Comparison of ENCODE assay signal across 22 mouse cellular contexts in genomic region chr1:164440230-164440629, GRCm38 (mm10). TPM values are rescaled to one million over a fixed set of nuclear protein-coding genes. Genes with fewer than 3 reads are reported as not detected.
DNase-seq lines count a peak whose midpoint lies in the region; ATAC-seq and TF ChIP-seq lines count a peak whose summit lies in the region.
"Had no signal": no experiment of that assay in that cellular context is flagged by ENCODE, and none has a peak within 500 bp of the region (broad histone marks: within the 10 kb centered on the region; RNA-seq: fewer than 3 reads in every experiment).

No protein-coding gene starts in this region.

- TF ChIP-seq RAD21 in CH12.LX (IDR thresholded peaks at IDR 0.05; ENCODE audit: low read depth, low read length) = no peak

- TF ChIP-seq CTCF in CH12.LX (conservative IDR thresholded peaks at IDR 0.05 in 1 of 2, IDR thresholded peaks at IDR 0.05 in 1 of 2; ENCODE audit: low read depth in 2 of 2, low read length in 2 of 2) = no peak
- TF ChIP-seq CTCF in cortical plate, adult 2 months (IDR thresholded peaks at IDR 0.05; ENCODE audit: extremely low read depth, insufficient read depth, low read length) = no peak

- no peak for TF ChIP-seq POLR2A in CH12.LX (IDR thresholded peaks at IDR 0.05; ENCODE audit: low read depth, low read length)
- 0 out of 2 replicates have a peak, but pooled peaks have one; percentile 10 for TF ChIP-seq POLR2A in cortical plate, adult 2 months (IDR thresholded peaks at IDR 0.05; ENCODE audit: extremely low read depth, insufficient read depth, low read length)

- ATAC-seq in monocyte, adult 5-6 weeks (replicated peaks; ENCODE audit: insufficient number of reproducible peaks, low FRiP score, low TSS enrichment, poor library complexity, severe bottlenecking) = peak; percentile 59; the same call in 1 of the 2 replicates
- no peak for ATAC-seq in erythroblast, adult 5-6 weeks (replicated peaks; ENCODE audit: low FRiP score, poor library complexity, severe bottlenecking)
- ATAC-seq: activated CD4-positive, CD25-positive, alpha-beta regulatory T cell, adult 4 months; CD4-positive, CD25-positive, alpha-beta regulatory T cell, adult 4 months; intestine, embryonic 15.5 days had no signal

- no peaks in the 10 kb centered on the region for H3K79me2 ChIP-seq in CH12.LX (replicated peaks; ENCODE audit: control insufficient read depth, extremely low read depth, insufficient read depth, poor library complexity, severe bottlenecking)

- peaks cover 5% of the 10 kb centered on the region for H3K27me3 ChIP-seq in CH12.LX (replicated peaks)
- H3K27me3 ChIP-seq: forebrain, embryonic 12.5 days; heart, embryonic 15.5 days; hindbrain, embryonic 15.5 days; intestine, embryonic 15.5 days; limb, embryonic 13.5 days; midbrain, embryonic 12.5 days had no signal

- no peak overlapping the region for H3K27ac ChIP-seq in CH12.LX (ENCODE audit: insufficient read depth, low read depth)
- no peak overlapping the region for H3K27ac ChIP-seq in cortical plate, adult 2 months (ENCODE audit: insufficient read depth, low read length)
- H3K27ac ChIP-seq: forebrain, embryonic 12.5 days; heart, embryonic 15.5 days; hindbrain, embryonic 15.5 days; intestine, embryonic 15.5 days; limb, embryonic 13.5 days; liver, embryonic 14.5 days; midbrain, embryonic 12.5 days had no signal

- peak; percentile 44; the same call in 1 of the 2 replicates for TF ChIP-seq EP300 in CH12.LX (IDR thresholded peaks at IDR 0.05; ENCODE audit: low read length)

- no peak overlapping the region for H3K4me3 ChIP-seq in CH12.LX (replicated peaks in 1 of 3; ENCODE audit: low read depth in 2 of 3, low read length in 2 of 3, poor library complexity in 1 of 3)
- H3K4me3 ChIP-seq in cortical plate, adult 2 months (ENCODE audit: insufficient read depth, low read length) = no peak overlapping the region
- H3K4me3 ChIP-seq: forebrain, embryonic 12.5 days; heart, embryonic 15.5 days; hindbrain, embryonic 15.5 days; intestine, embryonic 15.5 days; limb, embryonic 13.5 days; midbrain, embryonic 12.5 days had no signal

- peaks cover 4% of the 10 kb centered on the region for H3K9me3 ChIP-seq in CH12.LX (replicated peaks; ENCODE audit: low read length)
- H3K9me3 ChIP-seq: forebrain, embryonic 12.5 days; heart, embryonic 15.5 days; hindbrain, embryonic 15.5 days; intestine, embryonic 15.5 days; limb, embryonic 13.5 days; midbrain, embryonic 12.5 days had no signal

- peaks cover 7 to 43% of the 10 kb centered on the region in 2 experiments for H3K4me1 ChIP-seq in CH12.LX (ENCODE audit: control insufficient read depth in 1 of 2, insufficient read depth in 2 of 2)
- peaks cover 10% of the 10 kb centered on the region for H3K4me1 ChIP-seq in cortical plate, adult 2 months (ENCODE audit: control insufficient read depth, insufficient read depth, low read length)
- H3K4me1 ChIP-seq: forebrain, embryonic 12.5 days; hindbrain, embryonic 15.5 days; intestine, embryonic 15.5 days; limb, embryonic 13.5 days had no signal

- no peak overlapping the region for H3K9ac ChIP-seq in CH12.LX (ENCODE audit: insufficient read depth, low read depth)
- H3K9ac ChIP-seq: forebrain, embryonic 12.5 days; heart, embryonic 15.5 days; hindbrain, embryonic 15.5 days; intestine, embryonic 15.5 days; limb, embryonic 13.5 days; liver, embryonic 14.5 days; midbrain, embryonic 12.5 days had no signal

- peaks cover 3 to 17% of the 10 kb centered on the region in 2 experiments for H3K36me3 ChIP-seq in CH12.LX (replicated peaks in 1 of 2; ENCODE audit: control insufficient read depth in 1 of 2, insufficient read depth in 1 of 2, low read length in 1 of 2)

- DNase-seq in A20 (ENCODE audit: low read depth, low spot score) = peak; percentile 43
- peak; percentile 44 for DNase-seq in CH12.LX (ENCODE audit: extremely low read depth)
- no peak for DNase-seq in heart, postnatal 4 days
- DNase-seq in testis, postnatal 14 days (ENCODE audit: low spot score) = no peak
- DNase-seq: adrenal gland, adult 8-10 months; cerebellum, adult 8-10 months; heart, postnatal 36 days; kidney, postnatal 14 days; lung, postnatal 4 days; thymus, postnatal 14 days had no signal

- H3K4me2 ChIP-seq in CH12.LX (ENCODE audit: insufficient read depth, low read depth, poor library complexity, severe bottlenecking) = no peak overlapping the region
- H3K4me2 ChIP-seq: forebrain, embryonic 12.5 days; heart, embryonic 15.5 days; hindbrain, embryonic 15.5 days; intestine, embryonic 15.5 days; limb, embryonic 13.5 days; midbrain, embryonic 12.5 days had no signal

- dilution Hi-C loops in CH12.LX (cut with MboI; ENCODE audit: extremely low pct_ligation_motif_present, extremely low pct_unique_long_range_greater_than_20kb, low sequenced_read_pairs) = no loop called here

- in situ Hi-C loops in CH12.LX (cut with MboI; ENCODE audit: low pct_ligation_motif_present, low pct_unique_long_range_greater_than_20kb, low sequenced_read_pairs) = no loop called here

TF ChIP-seq in CH12.LX, 34 proteins besides CTCF, POLR2A, EP300 and RAD21:
- TF ChIP-seq BHLHE40 (IDR thresholded peaks at IDR 0.05; ENCODE audit: low read depth, low read length) = peak; percentile 52
- no peak for TF ChIP-seq MAZ (IDR thresholded peaks at IDR 0.05; ENCODE audit: low read depth, low read length)

RNA-seq across cellular contexts. Expression of gene Atp1b1, which starts 17.9 kb away (rescaled TPM):
- total RNA-seq in CH12.LX (2012; rRNA removed) = 0.17 TPM in 1 of 2 replicates, not detected in the other
- total RNA-seq in CH12.LX (2014; rRNA removed) = 0.32 and 0.46 TPM in 2 replicates
- polyA plus RNA-seq in CH12.LX (2012; ENCODE audit: insufficient read length, low read depth) = 0.19 and 0.23 TPM in 2 replicates
- 1,191 and 1,273 TPM in 2 replicates for polyA plus RNA-seq in cortical plate, adult 2 months (2012; rRNA removed)
- total RNA-seq in monocyte, adult 5-6 weeks (2017) = 47.2 to 111 TPM (median 70.4 TPM) in 3 replicates
- total RNA-seq in heart, postnatal 4 days (2021) = 100 to 1,000 TPM; 423 to 424 TPM
- total RNA-seq in erythroblast, adult 5-6 weeks (2015; ENCODE audit: low replicate concordance) = 6.5 and 9.4 TPM in 2 replicates
- 1.7 and 2.9 TPM in 2 replicates for total RNA-seq in erythroblast, adult 5-6 weeks (2017; ENCODE audit: low replicate concordance)

Comparison
In these comparisons a context has a peak if more than half of its experiments do, and no peak if none do; other contexts are left out.
1. DNase-seq: peak in A20 (single experiment) and CH12.LX (single experiment); none in heart, postnatal 4 days (single experiment) and testis, postnatal 14 days (single experiment).